Mouse (Mus musculus) neural tube, embryonic 13.5 days (tissue): ENCODE results near the gene Abhd16a. TPM values are rescaled to one million over a fixed set of nuclear protein-coding genes. Genes with fewer than 3 reads are reported as not detected.

Source experiments
- ATAC-seq: fragments of 200-750 bp; cut with Nextera tagmentation; 2 replicates; pipeline ENCODE4 v1.8.0; 2017; ENCODE audit warnings: low read depth, mild to moderate bottlenecking, moderate TSS enrichment, moderate library complexity
- H3K27ac ChIP-seq: fragments of 300-500 bp; sonication (generic); replicated peaks from 2 replicates; pipeline ENCODE4 v1.5.1; 2015; ENCODE audit warnings: moderate library complexity, mild to moderate bottlenecking, inconsistent platforms
- H3K27me3 ChIP-seq: fragments of 300-500 bp; sonication (generic); 2 replicates; pipeline ENCODE4 v1.6.1; 2015; ENCODE audit warnings: mild to moderate bottlenecking, inconsistent platforms
- H3K36me3 ChIP-seq: fragments of 300-500 bp; sonication (generic); 2 replicates; pipeline ENCODE4 v1.6.1; 2015; ENCODE audit warnings: mild to moderate bottlenecking, inconsistent platforms
- H3K4me1 ChIP-seq: fragments of 300-500 bp; sonication (generic); replicated peaks from 2 replicates; pipeline ENCODE4 v1.6.1; 2015; ENCODE audit warnings: inconsistent platforms
- H3K4me2 ChIP-seq: fragments of 300-500 bp; sonication (generic); 2 replicates; pipeline ENCODE4 v1.6.1; 2015; ENCODE audit warnings: inconsistent platforms, mild to moderate bottlenecking, moderate library complexity
- H3K4me3 ChIP-seq: fragments of 300-500 bp; sonication (generic); 2 replicates; pipeline ENCODE4 v1.5.1; 2015; ENCODE audit warnings: mild to moderate bottlenecking, inconsistent platforms
- H3K9ac ChIP-seq: fragments of 300-500 bp; sonication (generic); 2 replicates; pipeline ENCODE4 v1.6.1; 2015; ENCODE audit warnings: moderate library complexity, mild to moderate bottlenecking, inconsistent platforms
- H3K9me3 ChIP-seq: fragments of 300-500 bp; sonication (generic); 2 replicates; pipeline ENCODE4 v1.6.1; 2016; ENCODE audit warnings: inconsistent platforms
- whole genome bisulfite sequencing: fragments of 180-500 bp; shearing (Covaris S2); methylation state at CpG from one replicate; pipeline ENCODE4 v1.1.7; 2015; 5-methylcytosine and 5-hydroxymethylcytosine counted together
- polyA plus RNA-seq: library from polyadenylated mRNA; unstranded; fragments of >200 nt; fragmentation: Nextera tagmentation; extraction: Ambion mirVana; gene quantifications from 2 replicates; pipeline ENCODE4 v1.2.1, GENCODE M21; 2015

Abhd16a gene
- 98.2 and 104 TPM in 2 replicates for polyA plus RNA-seq

- peak; percentile 98 for ATAC-seq
Observed at GRCm38 (mm10) chr17:35088825-35089644, at the start of gene Abhd16a. Gene Abhd16a (plus strand): TSS chr17:35089263.

GRCm38 (mm10) chr17:35043794-35044193, 45.3 kb upstream of the Abhd16a start:
- WGBS: 86% methylated on average over 4 of the region's 4 CpGs
- Histone ChIP-seq H3K9me3 (no peaks in the 10 kb centered on the region), H3K9ac (no peak overlapping the region), H3K36me3 (no peaks in the 10 kb centered on the region), H3K4me3 (no peak overlapping the region), H3K4me2 (no peak overlapping the region), H3K27ac (no peak overlapping the region), H3K27me3 (no peaks in the 10 kb centered on the region), H3K4me1 (peaks cover 21% of the 10 kb centered on the region)
- ATAC-seq: no peak

More at GRCm38 (mm10) chr17:35088825-35089644, at the start of gene Abhd16a:
- no peaks in the 10 kb centered on the region for H3K27me3 ChIP-seq
- WGBS: 3% methylated on average over 67 of the region's 67 CpGs
- peaks cover 26% of the 10 kb centered on the region for H3K36me3 ChIP-seq
- peak within 1 kb of the TSS; percentile 59 for H3K4me3 ChIP-seq
- no peaks in the 10 kb centered on the region for H3K9me3 ChIP-seq
- H3K4me2 ChIP-seq: peak within 1 kb of the TSS; percentile 72
- H3K27ac ChIP-seq: peak within 1 kb of the TSS; percentile 98
- H3K9ac ChIP-seq: peak within 1 kb of the TSS; percentile 89
- H3K4me1 ChIP-seq: peaks cover 18% of the 10 kb centered on the region

GRCm38 (mm10) chr17:35044904-35045806, 43.9 kb upstream of the Abhd16a start:
- H3K4me2 ChIP-seq: peak overlapping the region; percentile 99
- H3K4me3 ChIP-seq: peak overlapping the region; percentile 58
- H3K9me3 ChIP-seq: no peaks in the 10 kb centered on the region
- H3K27ac ChIP-seq: no peak overlapping the region
- H3K4me1 ChIP-seq: peaks cover 31% of the 10 kb centered on the region
- H3K9ac ChIP-seq: peak overlapping the region; percentile 83; the same call in 1 of the 2 replicates
- 80% methylated on average over 7 of the region's 7 CpGs for WGBS
- no peaks in the 10 kb centered on the region for H3K36me3 ChIP-seq
- H3K27me3 ChIP-seq: no peaks in the 10 kb centered on the region
- no peak for ATAC-seq

- Histone ChIP-seq H3K4me2 (peak overlapping the region; percentile 99), H3K27ac (peak overlapping the region; percentile 76), H3K36me3 (no peaks in the 10 kb centered on the region), H3K27me3 (no peaks in the 10 kb centered on the region), H3K9ac (peak overlapping the region; percentile 83), H3K4me3 (peak overlapping the region; percentile 58), H3K4me1 (peaks cover 38% of the 10 kb centered on the region), H3K9me3 (no peaks in the 10 kb centered on the region)
- peak; percentile 74 for ATAC-seq
- WGBS: 7% methylated on average over 33 of the region's 48 CpGs
Observed at GRCm38 (mm10) chr17:35045807-35046680, 43.0 kb upstream of the Abhd16a start.

GRCm38 (mm10) chr17:35046681-35047455, 42.2 kb upstream of the Abhd16a start, which contains the start of gene Msh5:
Gene Msh5 (minus strand): TSS chr17:35046745.
- WGBS: 3% methylated on average over 33 of the region's 33 CpGs
- Histone ChIP-seq H3K9ac (peak within 1 kb of the TSS; percentile 83), H3K27me3 (no peaks in the 10 kb centered on the region), H3K9me3 (no peaks in the 10 kb centered on the region), H3K4me3 (peak within 1 kb of the TSS; percentile 58), H3K4me2 (peak within 1 kb of the TSS; percentile 99), H3K4me1 (peaks cover 46% of the 10 kb centered on the region), H3K36me3 (no peaks in the 10 kb centered on the region), H3K27ac (peak within 1 kb of the TSS; percentile 76)
- peak; percentile 98 for ATAC-seq

GRCm38 (mm10) chr17:35047688-35048087, 41.4 kb upstream of the Abhd16a start:
- peaks cover 54% of the 10 kb centered on the region for H3K4me1 ChIP-seq
- H3K9me3 ChIP-seq: no peaks in the 10 kb centered on the region
- H3K36me3 ChIP-seq: 0 out of 2 replicates have a peak, but pooled peaks cover under 1% of the 10 kb centered on the region
- H3K4me2 ChIP-seq: peak overlapping the region; percentile 6; the same call in 1 of the 2 replicates
- no peak overlapping the region for H3K9ac ChIP-seq
- ATAC-seq: no peak
- peak overlapping the region; percentile 42 for H3K27ac ChIP-seq
- no peak overlapping the region for H3K4me3 ChIP-seq
- H3K27me3 ChIP-seq: no peaks in the 10 kb centered on the region
- WGBS: 66% methylated on average over 1 of the region's 1 CpGs

- H3K36me3 ChIP-seq: peaks cover 4% of the 10 kb centered on the region; the same call in 1 of the 2 replicates
- peak overlapping the region; percentile 6; the same call in 1 of the 2 replicates for H3K4me2 ChIP-seq
Observed at GRCm38 (mm10) chr17:35048149-35048931, 40.7 kb upstream of the Abhd16a start.

GRCm38 (mm10) chr17:35048932-35049440, 40.1 kb upstream of the Abhd16a start:
- H3K36me3 ChIP-seq: peaks cover 9% of the 10 kb centered on the region
- no peaks in the 10 kb centered on the region for H3K27me3 ChIP-seq
- H3K9ac ChIP-seq: no peak overlapping the region
- 79% methylated on average over 5 of the region's 5 CpGs for WGBS
- H3K4me2 ChIP-seq: peak overlapping the region; percentile 64
- ATAC-seq: no peak
- no peaks in the 10 kb centered on the region for H3K9me3 ChIP-seq
- no peak overlapping the region for H3K4me3 ChIP-seq
- peak overlapping the region; percentile 95; the same call in 1 of the 2 replicates for H3K27ac ChIP-seq
- H3K4me1 ChIP-seq: peaks cover 58% of the 10 kb centered on the region

More at GRCm38 (mm10) chr17:35048149-35048931, 40.7 kb upstream of the Abhd16a start:
- Histone ChIP-seq H3K27ac (peak overlapping the region; percentile 42; the same call in 1 of the 2 replicates), H3K27me3 (no peaks in the 10 kb centered on the region), H3K9ac (no peak overlapping the region), H3K4me1 (peaks cover 58% of the 10 kb centered on the region), H3K9me3 (no peaks in the 10 kb centered on the region), H3K4me3 (no peak overlapping the region)
- no peak for ATAC-seq
- 35% methylated on average over 11 of the region's 11 CpGs for WGBS

GRCm38 (mm10) chr17:35049561-35050016, 39.5 kb upstream of the Abhd16a start, which contains the start of gene Clic1:
Gene Clic1 (plus strand): TSS chr17:35049966.
- Histone ChIP-seq H3K9me3 (no peaks in the 10 kb centered on the region), H3K4me1 (peaks cover 58% of the 10 kb centered on the region), H3K27ac (peak within 1 kb of the TSS; percentile 95), H3K27me3 (no peaks in the 10 kb centered on the region), H3K4me2 (peak within 1 kb of the TSS; percentile 64), H3K36me3 (peaks cover 13% of the 10 kb centered on the region), H3K4me3 (peak within 1 kb of the TSS; percentile 45), H3K9ac (peak within 1 kb of the TSS; percentile 78)
- ATAC-seq: no peak
- WGBS: 7% methylated on average over 11 of the region's 11 CpGs
